ENCODE assay signal across 17 mouse cellular contexts in genomic region chr1:35951082-35951481, GRCm38 (mm10).
A peak's percentile ranks its signal among the peaks of the same experiment; 100 is the strongest.
DNase-seq lines count a peak whose midpoint lies in the region; ATAC-seq and TF ChIP-seq lines count a peak whose summit lies in the region.
"Had no signal": no experiment of that assay in that cellular context is flagged by ENCODE, and none has a peak within 500 bp of the region (broad histone marks: within the 10 kb centered on the region; RNA-seq: fewer than 3 reads in every experiment).

No protein-coding gene starts in this region.

- H3K36me3 ChIP-seq in liver, postnatal 0 days (replicated peaks; ENCODE audit: insufficient read depth, low read length) = no peaks in the 10 kb centered on the region
- H3K36me3 ChIP-seq: embryonic facial prominence, embryonic 12.5 days; limb, embryonic 13.5 days had no signal

- TF ChIP-seq EP300 in liver, postnatal 0 days (IDR thresholded peaks at IDR 0.05; ENCODE audit: low read depth) = no peak

- no peak overlapping the region for H3K9ac ChIP-seq in liver, postnatal 0 days (replicated peaks)
- H3K9ac ChIP-seq: embryonic facial prominence, embryonic 12.5 days; limb, embryonic 13.5 days; lung, embryonic 14.5 days had no signal

- H3K4me3 ChIP-seq in liver, postnatal 0 days (ENCODE audit: low read depth, low read length) = no peak overlapping the region
- H3K4me3 ChIP-seq: embryonic facial prominence, embryonic 12.5 days; limb, embryonic 13.5 days had no signal

- TF ChIP-seq CTCF in liver, postnatal 0 days (IDR thresholded peaks at IDR 0.05; ENCODE audit: low read depth) = no peak

- no peaks in the 10 kb centered on the region for H3K9me3 ChIP-seq in liver, postnatal 0 days (ENCODE audit: low read length)
- H3K9me3 ChIP-seq: embryonic facial prominence, embryonic 12.5 days had no signal

- no peak overlapping the region for H3K27ac ChIP-seq in liver, postnatal 0 days (ENCODE audit: low read depth)
- H3K27ac ChIP-seq: embryonic facial prominence, embryonic 12.5 days; limb, embryonic 13.5 days had no signal

- no peaks in the 10 kb centered on the region for H3K4me1 ChIP-seq in liver, postnatal 0 days (ENCODE audit: insufficient read depth)
- H3K4me1 ChIP-seq: embryonic facial prominence, embryonic 12.5 days; limb, embryonic 13.5 days had no signal

- DNase-seq in layer of hippocampus, adult 11-12 months (ENCODE audit: low spot score) = peak; percentile 48
- DNase-seq in layer of hippocampus, adult 9-10 months (ENCODE audit: low spot score) = no peak
- DNase-seq in frontal cortex, postnatal 14 days (ENCODE audit: low spot score in 2 of 2) = peak; percentile 23 to 29
- peak; percentile 36 to 68 for DNase-seq in layer of hippocampus, postnatal 14 days (ENCODE audit: low spot score in 2 of 2)
- DNase-seq in right cerebral cortex, postnatal 36 days (ENCODE audit: low spot score in 2 of 2) = peak; percentile 8 to 17
- DNase-seq in lung, adult 18-20 months = no peak
- no peak for DNase-seq in liver, postnatal 0 days
- DNase-seq: cerebellum, adult 9-10 months; heart, postnatal 36 days; kidney, postnatal 36 days; lung, embryonic 14.5 days; thymus, adult 2 months had no signal

- 39% methylated on average over 4 of the region's 4 CpGs for WGBS in liver, postnatal 0 days (ENCODE audit: insufficient replicate concordance)

- no peaks in the 10 kb centered on the region for H3K27me3 ChIP-seq in liver, postnatal 0 days (ENCODE audit: insufficient read depth, low read length)
- H3K27me3 ChIP-seq: CH12.LX; embryonic facial prominence, embryonic 12.5 days; limb, embryonic 13.5 days; Patski had no signal

- no peak for ATAC-seq in liver, postnatal 0 days
- ATAC-seq: intestine, postnatal 0 days; Patski had no signal

- H3K4me2 ChIP-seq in liver, postnatal 0 days (ENCODE audit: low read depth, low read length) = no peak overlapping the region
- H3K4me2 ChIP-seq: embryonic facial prominence, embryonic 12.5 days; limb, embryonic 13.5 days; lung, embryonic 14.5 days had no signal

Comparison
In these comparisons a context has a peak if more than half of its experiments do, and no peak if none do; other contexts are left out.
1. DNase-seq: peak in layer of hippocampus, adult 11-12 months (single experiment), frontal cortex, postnatal 14 days (2 of 2), layer of hippocampus, postnatal 14 days (2 of 2) and right cerebral cortex, postnatal 36 days (2 of 2); none in layer of hippocampus, adult 9-10 months (single experiment), lung, adult 18-20 months (0 of 2) and liver, postnatal 0 days (single experiment).